Comparison of ENCODE assay signal across 8 mouse cellular contexts in genomic region chr15:78436380-78437192, GRCm38 (mm10). TPM values are rescaled to one million over a fixed set of nuclear protein-coding genes. Genes with fewer than 3 reads are reported as not detected.
DNase-seq lines count a peak whose midpoint lies in the region; ATAC-seq lines count a peak whose summit lies in the region.

No protein-coding gene starts in this region.

- peaks cover 41% of the 10 kb centered on the region for H3K27me3 ChIP-seq in forebrain, embryonic 10.5 days (ENCODE audit: poor library complexity, severe bottlenecking)
- H3K27me3 ChIP-seq in heart, embryonic 13.5 days (replicated peaks), result peaks cover 18% of the 10 kb centered on the region
- 0 out of 2 replicates have a peak, but pooled peaks cover 9% of the 10 kb centered on the region for H3K27me3 ChIP-seq in limb, embryonic 15.5 days

- peak overlapping the region; percentile 76 for H3K9ac ChIP-seq in heart, embryonic 13.5 days
- peak overlapping the region; percentile 23; the same call in 1 of the 2 replicates for H3K9ac ChIP-seq in limb, embryonic 15.5 days

- H3K4me1 ChIP-seq in forebrain, embryonic 10.5 days, result peaks cover 79% of the 10 kb centered on the region
- peaks cover 61% of the 10 kb centered on the region for H3K4me1 ChIP-seq in heart, embryonic 13.5 days
- H3K4me1 ChIP-seq in limb, embryonic 15.5 days, result peaks cover 29% of the 10 kb centered on the region

- H3K4me3 ChIP-seq in forebrain, embryonic 10.5 days, result peak overlapping the region; percentile 50
- peak overlapping the region; percentile 44 for H3K4me3 ChIP-seq in heart, embryonic 13.5 days
- peak overlapping the region; percentile 30 for H3K4me3 ChIP-seq in limb, embryonic 15.5 days

- H3K4me2 ChIP-seq in heart, embryonic 13.5 days, result peak overlapping the region; percentile 77
- H3K4me2 ChIP-seq in limb, embryonic 15.5 days, result peak overlapping the region; percentile 54

- H3K36me3 ChIP-seq in forebrain, embryonic 10.5 days (replicated peaks), result peaks cover 47% of the 10 kb centered on the region
- peaks cover 28% of the 10 kb centered on the region for H3K36me3 ChIP-seq in heart, embryonic 13.5 days
- H3K36me3 ChIP-seq in limb, embryonic 15.5 days, result peaks cover 29% of the 10 kb centered on the region

- no peaks in the 10 kb centered on the region for H3K9me3 ChIP-seq in forebrain, embryonic 10.5 days
- no peaks in the 10 kb centered on the region for H3K9me3 ChIP-seq in heart, embryonic 13.5 days
- H3K9me3 ChIP-seq in limb, embryonic 15.5 days, result no peaks in the 10 kb centered on the region

- DNase-seq in 3T3-L1 (ENCODE audit: low read depth, low spot score), result peak; percentile 88
- DNase-seq in adrenal gland, postnatal 25 days, result peak; percentile 94
- DNase-seq in forebrain, embryonic 10.5 days (ENCODE audit: extremely low spot score, low spot score), result peak; percentile 56
- peak; percentile 93 for DNase-seq in kidney, postnatal 10 days
- DNase-seq in neural tube, embryonic 10.5 days (ENCODE audit: extremely low spot score, low spot score), result peak; percentile 66
- peak; percentile 67 for DNase-seq in thymus, postnatal 4 days

- WGBS in forebrain, embryonic 10.5 days, result 7% methylated on average over 32 of the region's 32 CpGs
- WGBS in heart, embryonic 13.5 days, result 13% methylated on average over 31 of the region's 32 CpGs
- 13% methylated on average over 28 of the region's 32 CpGs for whole genome bisulfite sequencing in limb, embryonic 15.5 days

- peak overlapping the region; percentile 83 for H3K27ac ChIP-seq in forebrain, embryonic 10.5 days
- peak overlapping the region; percentile 84 for H3K27ac ChIP-seq in heart, embryonic 13.5 days (replicated peaks)
- H3K27ac ChIP-seq in limb, embryonic 15.5 days, result peak overlapping the region; percentile 69

- ATAC-seq in heart, embryonic 13.5 days (ENCODE audit: extremely low read depth, insufficient number of reproducible peaks, low FRiP score, low TSS enrichment), result peak; percentile 34; the same call in 1 of the 2 replicates
- no peak for ATAC-seq in limb, embryonic 15.5 days (ENCODE audit: insufficient number of reproducible peaks, low FRiP score, low TSS enrichment, low read depth)

RNA-seq across cellular contexts. Expression of gene Kctd17, which starts 8.2 kb away (rescaled TPM):
- total RNA-seq in adrenal gland, postnatal 25 days (2021), result 73.5 and 84.3 TPM in 2 replicates
- polyA plus RNA-seq in forebrain, embryonic 10.5 days (2016; fragmentation: Nextera tagmentation; extraction: Ambion mirVana), result 56.8 and 57.1 TPM in 2 replicates
- polyA plus RNA-seq in heart, embryonic 13.5 days (2015; fragmentation: Nextera tagmentation; extraction: Ambion mirVana), result 22.5 and 23.0 TPM in 2 replicates
- polyA plus RNA-seq in limb, embryonic 15.5 days (2015; fragmentation: Nextera tagmentation; extraction: Ambion mirVana), result 45.3 and 45.7 TPM in 2 replicates

RNA-seq across cellular contexts. Expression of gene Mpst, which starts 30.4 kb away (rescaled TPM):
- total RNA-seq in adrenal gland, postnatal 25 days (2021), result 56.9 and 61.7 TPM in 2 replicates
- polyA plus RNA-seq in forebrain, embryonic 10.5 days (2016; fragmentation: Nextera tagmentation; extraction: Ambion mirVana), result 0.90 and 2.0 TPM in 2 replicates
- 0.99 and 1.9 TPM in 2 replicates for polyA plus RNA-seq in heart, embryonic 13.5 days (2015; fragmentation: Nextera tagmentation; extraction: Ambion mirVana)
- 2.1 and 2.4 TPM in 2 replicates for polyA plus RNA-seq in limb, embryonic 15.5 days (2015; fragmentation: Nextera tagmentation; extraction: Ambion mirVana)

RNA-seq across cellular contexts. Expression of gene Tst, which starts 30.9 kb away (rescaled TPM):
- 246 and 299 TPM in 2 replicates for total RNA-seq in adrenal gland, postnatal 25 days (2021)
- 11.8 and 11.9 TPM in 2 replicates for polyA plus RNA-seq in forebrain, embryonic 10.5 days (2016; fragmentation: Nextera tagmentation; extraction: Ambion mirVana)
- 12.2 and 14.2 TPM in 2 replicates for polyA plus RNA-seq in heart, embryonic 13.5 days (2015; fragmentation: Nextera tagmentation; extraction: Ambion mirVana)
- 15.4 and 17.1 TPM in 2 replicates for polyA plus RNA-seq in limb, embryonic 15.5 days (2015; fragmentation: Nextera tagmentation; extraction: Ambion mirVana)

RNA-seq across cellular contexts. Expression of gene Tmprss6, which starts 31.8 kb away (rescaled TPM):
- total RNA-seq in adrenal gland, postnatal 25 days (2021), result 1.9 and 4.9 TPM in 2 replicates
- polyA plus RNA-seq in forebrain, embryonic 10.5 days (2016; fragmentation: Nextera tagmentation; extraction: Ambion mirVana), result 0.30 and 0.39 TPM in 2 replicates
- 0.37 and 0.45 TPM in 2 replicates for polyA plus RNA-seq in heart, embryonic 13.5 days (2015; fragmentation: Nextera tagmentation; extraction: Ambion mirVana)
- polyA plus RNA-seq in limb, embryonic 15.5 days (2015; fragmentation: Nextera tagmentation; extraction: Ambion mirVana), result 0.24 and 0.83 TPM in 2 replicates

RNA-seq across cellular contexts. Expression of gene Tex33, which starts 40.9 kb away (rescaled TPM):
- not detected in 2 replicates for total RNA-seq in adrenal gland, postnatal 25 days (2021)
- polyA plus RNA-seq in forebrain, embryonic 10.5 days (2016; fragmentation: Nextera tagmentation; extraction: Ambion mirVana), result not detected in 2 replicates
- not detected in 2 replicates for polyA plus RNA-seq in heart, embryonic 13.5 days (2015; fragmentation: Nextera tagmentation; extraction: Ambion mirVana)
- not detected in 2 replicates for polyA plus RNA-seq in limb, embryonic 15.5 days (2015; fragmentation: Nextera tagmentation; extraction: Ambion mirVana)
